Mouse (Mus musculus): ENCODE results near the gene Olfr1226.
"Not testable (repeated sequence)": the region's sequence is repeated elsewhere in the genome, so short reads cannot be mapped to it uniquely, and the experiment has no call there.

The Olfr1226 gene

DNA sequence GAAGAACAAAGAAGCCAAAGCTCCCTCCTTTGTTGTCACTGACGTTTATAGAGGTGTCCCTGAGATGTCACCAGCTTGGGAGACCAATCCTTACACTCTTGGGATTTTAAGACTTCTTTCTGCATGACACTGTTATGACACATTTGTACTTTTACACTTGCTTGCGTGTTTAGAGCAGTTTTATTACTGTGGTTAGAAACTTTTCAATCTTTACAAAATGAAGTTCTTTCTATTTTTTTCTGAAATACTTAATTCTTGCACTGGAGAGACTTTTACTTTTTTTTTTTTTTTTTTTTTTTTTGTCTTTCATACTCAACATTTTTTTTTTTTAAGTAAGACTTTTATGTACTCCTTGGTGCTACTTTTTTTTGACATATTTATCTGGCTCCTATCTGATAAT lies at the start of gene Olfr1226:
TSS of gene Olfr1226 (minus strand) at position 101 of the 400 bp plus-strand sequence.
- no peak for ATAC-seq (ENCODE audit: insufficient number of reproducible peaks, low FRiP score, low TSS enrichment)

GRCm38 (mm10) chr2:89196325-89196982 lies 3.4 kb downstream of the Olfr1226 start:
- ATAC-seq (ENCODE audit: insufficient number of reproducible peaks, low FRiP score, low TSS enrichment): no peak

DNA sequence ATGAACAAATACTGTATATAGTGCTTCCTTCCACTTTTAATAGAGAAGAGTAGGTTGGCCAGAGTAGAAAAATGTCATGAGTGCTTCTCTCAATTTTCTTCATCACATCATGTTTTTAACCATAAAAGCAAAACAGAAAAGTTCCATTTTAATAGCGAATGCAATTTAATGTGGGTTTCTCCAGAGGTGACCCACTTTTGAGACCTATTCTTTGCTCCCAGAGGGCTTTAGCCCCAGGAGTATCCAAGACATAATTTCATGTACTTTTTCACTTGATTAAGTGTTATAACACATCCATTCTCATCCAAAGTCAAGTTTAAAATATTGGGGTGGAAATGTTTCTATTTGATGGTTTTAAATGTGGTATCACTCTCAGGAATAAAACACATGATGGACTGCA lies 25.3 kb downstream of the Olfr1226 start, which contains the start of gene Olfr1225:
TSS of gene Olfr1225 (minus strand) at position 101 of the 400 bp plus-strand sequence.
- ATAC-seq (ENCODE audit: insufficient number of reproducible peaks, low FRiP score, low TSS enrichment): no peak

GRCm38 (mm10) chr2:89164711-89165110 lies 35.1 kb downstream of the Olfr1226 start:
- not testable (repeated sequence) for ATAC-seq (ENCODE audit: insufficient number of reproducible peaks, low FRiP score, low TSS enrichment)

DNA sequence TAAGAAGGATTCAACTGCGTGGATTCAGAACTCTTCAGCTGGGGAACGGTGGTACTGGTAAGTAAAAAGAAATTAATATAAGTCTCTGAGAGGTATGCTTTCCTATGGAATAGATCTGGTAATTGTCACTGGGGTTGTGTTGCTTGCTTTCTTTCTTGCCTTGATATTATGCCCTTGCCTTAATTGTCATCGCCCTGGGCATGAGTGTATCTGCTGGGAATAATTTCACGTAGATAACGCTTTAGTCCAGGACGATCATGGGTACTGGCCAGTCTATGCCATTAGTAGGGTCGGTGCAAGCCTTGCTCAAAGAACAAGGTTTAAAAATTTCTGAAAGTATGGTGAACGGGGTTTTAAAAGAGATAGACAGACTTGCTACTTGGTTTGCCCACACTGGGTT lies 35.9 kb downstream of the Olfr1226 start, which contains the start of gene Olfr1224-ps1:
TSS of gene Olfr1224-ps1 (minus strand) at position 101 of the 400 bp plus-strand sequence.
- not testable (repeated sequence) for ATAC-seq (ENCODE audit: insufficient number of reproducible peaks, low FRiP score, low TSS enrichment)

DNA sequence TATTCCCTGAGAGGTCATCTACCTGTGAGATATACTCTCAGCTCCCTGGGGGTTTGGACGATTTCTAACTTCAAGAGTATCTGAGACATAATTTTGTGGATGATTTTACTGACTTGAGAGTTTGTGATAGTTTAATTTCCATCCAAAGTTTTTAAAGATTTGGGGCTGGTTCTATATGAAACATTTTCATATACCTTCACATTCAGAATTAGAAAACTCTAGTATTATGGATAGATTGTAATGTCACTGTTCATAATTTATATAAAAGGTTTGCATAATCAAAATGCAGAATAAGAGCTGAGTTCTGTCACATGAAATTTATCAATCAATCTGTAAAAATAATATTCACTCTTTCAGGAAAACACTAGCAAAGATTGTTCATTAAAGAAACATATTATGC lies 48.4 kb downstream of the Olfr1226 start, which contains the start of gene Olfr1223:
TSS of gene Olfr1223 (minus strand) at position 101 of the 400 bp plus-strand sequence.
- ATAC-seq (ENCODE audit: insufficient number of reproducible peaks, low FRiP score, low TSS enrichment): no peak
